Mouse (Mus musculus) thymus, postnatal 36 days (tissue): ENCODE measurements around the gene Wdr11.
A peak's percentile ranks its signal among the peaks of the same experiment; 100 is the strongest.

Experiments
- DNase-seq, 2 experiments: peaks; one replicate each; pipeline ENCODE4 v3.0.0; 2022; ENCODE audit warnings: mixed read lengths in 2 of 2

Gene Wdr11

DNA sequence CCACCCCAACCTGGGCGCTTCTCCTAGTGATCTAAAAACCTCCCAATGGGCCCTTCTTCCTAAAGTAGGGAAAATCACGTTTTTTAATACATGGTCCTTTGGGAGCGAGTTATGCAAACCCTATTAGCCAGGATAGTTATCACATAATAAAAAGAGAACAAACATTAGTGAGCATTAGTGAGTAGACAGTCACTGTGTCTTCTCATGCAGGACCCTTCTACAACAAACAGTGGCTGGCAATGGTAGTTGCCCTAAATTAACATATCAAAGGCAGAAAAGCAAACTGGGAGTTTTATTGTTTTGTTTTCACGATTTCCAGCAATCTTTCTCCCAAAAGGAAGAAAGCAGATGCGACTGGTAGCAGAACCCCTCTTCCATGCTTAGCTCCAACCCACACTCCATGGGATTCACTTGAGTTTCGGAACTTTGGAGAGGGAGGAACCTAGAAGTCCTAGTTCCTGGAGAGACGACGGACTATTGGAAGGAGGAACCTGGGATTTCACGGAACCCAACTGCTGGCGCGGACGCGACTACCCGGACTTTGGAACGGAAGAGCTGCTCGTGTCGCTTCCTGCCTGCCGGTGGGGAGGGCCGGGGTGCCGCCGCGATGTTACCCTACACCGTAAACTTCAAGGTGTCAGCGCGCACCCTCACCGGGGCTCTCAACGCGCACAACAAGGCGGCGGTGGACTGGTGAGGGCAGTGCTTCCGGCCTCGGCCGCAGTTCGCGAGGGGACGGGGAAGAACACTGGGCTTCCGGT lies at the start of gene Wdr11:
TSS of gene Wdr11 (plus strand) at position 493 of the 761 bp plus-strand sequence.
- peak; percentile 75 to 79 for DNase-seq

DNA sequence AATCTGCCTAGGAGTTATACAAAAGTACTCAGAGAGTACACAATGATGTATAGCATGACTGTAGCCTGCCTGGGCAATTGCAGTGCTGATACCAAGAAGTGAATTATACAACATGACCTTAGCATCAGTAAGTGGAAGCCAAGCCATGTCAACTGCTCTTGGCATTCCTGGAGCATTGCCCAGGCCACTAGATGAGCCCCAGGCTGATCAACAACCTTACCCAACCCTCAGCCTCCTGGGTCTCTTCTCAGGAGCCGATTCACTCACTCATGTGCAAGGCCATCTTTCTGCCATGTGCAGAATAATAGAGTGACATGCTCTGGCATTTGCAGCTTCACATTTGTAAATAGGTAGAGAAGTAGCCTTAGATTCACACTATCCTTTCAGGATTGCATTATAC lies 24.1 kb upstream of the Wdr11 start:
- DNase-seq: no peak

GRCm38 (mm10) chr7:129568338-129568737 lies 23.3 kb upstream of the Wdr11 start:
- no peak for DNase-seq

GRCm38 (mm10) chr7:129574471-129574870 lies 17.2 kb upstream of the Wdr11 start:
- no peak for DNase-seq

- DNase-seq: no peak
These were observed 16.4 kb upstream of the Wdr11 start for GRCm38 (mm10) chr7:129575110-129575784.

DNA sequence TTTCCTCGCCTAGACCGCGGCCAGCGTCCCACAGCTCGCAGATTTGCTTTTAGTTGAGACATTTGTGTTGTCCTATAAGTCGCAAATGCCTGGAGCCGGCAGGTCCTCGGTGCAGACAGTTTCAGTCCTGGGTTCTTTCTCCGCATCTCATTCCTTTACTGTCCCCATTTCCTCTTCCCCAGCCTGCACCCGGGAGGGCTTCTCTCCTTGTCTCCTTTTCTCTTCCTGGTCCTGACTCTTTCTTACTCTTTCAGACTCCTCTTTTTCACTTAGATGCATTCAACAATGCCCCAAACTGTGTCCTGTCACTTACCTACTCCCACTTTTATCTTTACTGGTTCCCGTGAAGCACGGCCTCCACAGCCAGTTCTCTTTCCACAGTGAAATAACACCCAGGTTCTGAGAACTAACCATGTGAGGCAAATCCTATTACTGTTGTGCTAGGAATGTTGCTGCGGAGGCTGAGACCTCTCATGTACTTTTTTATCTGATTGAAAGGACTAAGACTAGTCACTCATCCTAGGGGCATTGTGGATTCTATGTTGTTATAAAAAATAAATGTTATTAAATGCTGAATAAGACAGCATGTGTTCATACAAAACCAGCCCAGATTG lies 576 bp downstream of the Wdr11 start:
- no peak for DNase-seq

GRCm38 (mm10) chr7:129597186-129597585 lies 5.5 kb downstream of the Wdr11 start:
- no peak for DNase-seq

GRCm38 (mm10) chr7:129606291-129606690 lies 14.6 kb downstream of the Wdr11 start:
- no peak for DNase-seq

GRCm38 (mm10) chr7:129621141-129621540 lies 29.5 kb downstream of the Wdr11 start:
- no peak for DNase-seq

DNA sequence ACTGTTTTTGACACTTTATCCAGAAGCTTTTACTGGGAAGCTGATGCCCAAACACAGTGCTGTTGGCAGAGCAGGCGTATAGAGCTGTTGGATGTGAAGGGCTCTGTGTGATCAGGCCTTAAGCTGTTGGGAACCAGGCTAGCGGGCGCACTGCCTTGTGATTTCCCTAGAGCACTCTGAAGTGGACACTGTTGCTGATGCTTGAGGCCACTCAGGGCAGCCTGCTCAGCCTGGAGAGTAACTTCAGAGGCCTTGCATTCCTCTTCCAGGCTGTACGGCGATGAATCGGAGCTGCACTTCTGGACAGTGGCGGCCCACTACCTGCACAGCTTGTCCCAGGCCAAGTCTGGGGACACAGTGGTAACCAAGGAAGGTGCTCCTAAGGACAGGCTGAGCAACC lies 38.7 kb downstream of the Wdr11 start:
- no peak for DNase-seq

DNA sequence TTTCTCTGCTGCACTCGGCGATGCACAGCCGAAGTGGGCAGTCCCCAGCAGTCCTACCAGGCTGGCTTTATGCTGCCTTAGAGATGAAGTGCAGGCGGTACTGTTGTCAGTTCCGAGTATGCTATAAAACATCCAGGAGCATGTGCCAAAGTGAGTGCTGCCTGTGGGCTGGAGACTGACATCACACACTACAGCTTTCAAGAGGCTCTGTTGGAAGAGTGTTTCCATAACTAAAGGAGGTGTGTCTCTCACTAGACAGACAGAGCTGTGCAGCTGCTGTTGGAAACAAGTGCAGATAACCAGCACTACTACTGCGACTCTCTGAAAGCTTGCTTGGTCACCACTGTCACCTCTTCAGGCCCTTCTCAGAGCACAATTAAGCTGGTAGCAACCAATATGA lies 39.8 kb downstream of the Wdr11 start:
- DNase-seq: no peak

DNA sequence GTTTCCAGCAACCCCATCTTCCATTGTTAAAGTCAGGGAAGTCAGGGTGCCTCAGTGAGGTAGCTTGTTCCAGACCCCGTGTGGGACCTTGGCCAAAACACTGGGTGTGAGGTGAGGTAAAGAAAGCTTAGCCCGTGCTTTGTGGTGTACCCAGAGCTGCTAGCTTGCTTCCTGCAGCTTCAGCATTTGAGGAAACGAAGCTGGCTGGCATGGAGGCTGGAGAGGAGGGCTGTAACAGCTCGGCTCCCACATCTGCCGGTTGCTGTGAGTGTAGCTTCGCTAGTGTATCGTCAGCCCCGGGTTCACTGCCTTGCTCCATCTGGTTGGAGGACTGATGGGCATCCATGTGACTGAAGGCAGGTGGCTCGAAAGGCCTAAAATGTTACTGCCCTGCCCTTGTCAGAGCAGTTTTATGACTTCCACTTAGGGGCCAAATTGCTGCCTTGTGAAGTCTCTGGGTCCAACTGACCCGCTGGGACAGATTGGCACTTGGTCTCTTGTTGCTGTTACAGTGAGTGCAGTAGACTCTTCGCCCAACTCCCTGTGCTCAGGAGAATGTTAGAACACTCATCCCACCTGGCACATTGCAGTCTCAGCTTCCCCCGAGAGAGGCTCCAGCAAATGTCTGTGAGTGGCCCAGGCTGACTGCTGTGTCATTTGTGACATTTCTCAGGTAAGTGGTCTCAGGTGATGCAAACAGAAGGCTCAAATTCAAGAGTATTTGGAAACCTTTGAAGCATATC lies 44.4 kb downstream of the Wdr11 start:
- no peak for DNase-seq

DNA sequence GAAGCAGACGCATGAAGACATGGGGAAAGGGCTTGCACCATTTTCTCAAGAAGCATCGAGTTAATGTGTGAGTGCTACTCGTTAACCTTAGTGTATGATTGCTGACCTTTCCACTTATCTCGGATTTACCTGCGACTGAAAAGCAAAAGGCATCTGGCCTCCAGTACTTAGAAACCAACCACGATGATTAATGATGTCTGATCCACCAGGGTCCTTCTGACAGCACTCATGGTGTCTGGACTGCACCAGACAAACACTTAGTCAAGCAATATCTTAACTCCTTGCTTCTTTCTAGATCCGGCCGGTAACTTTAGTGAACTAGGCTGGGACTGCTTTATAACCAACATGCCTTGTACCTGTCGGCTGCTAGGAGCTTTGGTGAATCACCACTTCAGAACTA lies 45.3 kb downstream of the Wdr11 start:
- DNase-seq: no peak

DNA sequence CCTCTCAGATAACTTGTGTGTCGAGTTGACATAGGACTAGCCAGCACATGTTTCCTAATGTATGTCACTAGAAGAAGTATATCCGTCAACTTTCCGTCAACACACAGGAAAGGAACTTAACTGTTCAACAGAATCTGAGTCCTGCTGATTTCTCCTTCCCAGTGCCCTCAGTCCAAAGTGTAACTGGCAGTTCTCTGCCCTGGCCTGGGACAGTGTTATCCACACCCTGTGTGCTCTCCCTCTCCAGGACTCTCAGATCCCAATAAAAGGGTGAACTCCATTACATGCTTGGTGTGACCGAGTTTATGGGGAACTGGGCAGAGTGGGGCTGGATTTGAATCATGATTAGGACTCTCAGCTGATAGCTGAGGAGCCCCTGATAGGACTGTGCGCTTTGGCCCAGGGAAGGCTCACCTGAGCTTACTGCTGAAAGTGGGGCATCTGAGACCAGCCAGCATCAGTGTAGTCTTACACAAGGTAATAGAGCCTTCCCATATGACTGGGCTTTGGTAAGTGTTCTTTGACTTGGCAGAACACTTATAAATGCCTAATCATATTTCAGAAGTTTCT lies 46.3 kb downstream of the Wdr11 start:
- DNase-seq: no peak

GRCm38 (mm10) chr7:129639006-129639405 lies 47.3 kb downstream of the Wdr11 start:
- no peak for DNase-seq

DNA sequence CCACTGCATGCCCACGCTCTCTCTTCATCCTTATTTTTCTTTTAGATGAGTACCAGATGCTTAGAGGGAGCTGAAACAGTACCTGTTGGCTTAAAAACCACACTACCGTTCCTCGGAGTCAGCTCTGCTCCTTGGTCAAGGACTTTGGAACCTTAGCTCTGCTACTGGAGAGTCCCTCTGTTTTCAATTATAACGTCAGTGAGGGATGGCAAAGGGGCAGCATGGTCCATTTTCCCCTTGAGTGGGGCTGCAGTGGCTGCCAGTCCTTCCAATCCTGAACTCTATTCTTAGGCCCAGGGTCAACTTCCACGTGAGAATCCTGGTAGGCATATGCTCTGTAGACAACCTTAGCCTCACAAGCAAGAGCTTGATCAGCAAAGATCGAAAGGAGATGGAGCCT lies 48.2 kb downstream of the Wdr11 start:
- DNase-seq: no peak

DNA sequence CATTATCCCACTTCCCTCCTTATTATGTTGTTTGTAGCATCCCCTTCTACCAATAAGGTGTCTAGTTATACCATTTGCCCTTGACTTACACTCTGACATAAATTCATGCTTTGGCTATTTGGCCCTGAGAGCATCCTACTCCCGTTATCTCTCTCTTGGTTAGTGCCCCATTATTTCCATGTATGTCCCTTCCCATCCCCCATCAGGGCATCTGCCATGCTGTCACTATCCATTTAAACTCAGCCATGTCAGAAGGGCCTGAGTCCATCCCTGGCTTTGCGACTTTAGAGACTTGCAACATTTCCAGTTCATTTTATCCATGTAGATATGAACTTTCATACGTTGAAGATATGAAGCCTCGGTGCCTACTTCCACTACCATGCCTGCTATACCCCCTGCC lies 51.6 kb downstream of the Wdr11 start:
- no peak for DNase-seq

DNA sequence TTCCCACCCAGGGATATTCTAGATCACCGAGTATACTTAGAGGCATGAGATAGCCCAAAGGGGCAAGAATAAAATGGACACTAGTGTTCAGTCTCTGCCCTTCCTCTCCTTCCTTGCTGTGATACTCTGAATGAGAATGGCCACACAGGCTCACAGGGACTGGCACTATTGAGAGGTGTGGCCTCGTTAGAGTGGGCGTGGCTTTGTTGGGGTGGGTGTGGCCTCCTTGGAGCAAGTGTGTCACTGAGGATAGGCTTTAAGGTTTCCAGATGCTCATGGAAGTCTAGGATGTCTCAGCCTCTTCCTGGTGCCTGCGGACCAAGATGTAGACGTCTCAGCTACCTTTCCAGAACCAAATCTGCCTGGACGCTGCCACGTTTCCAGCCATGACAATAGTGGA lies 56.1 kb downstream of the Wdr11 start:
- peak; percentile 7 to 17 for DNase-seq

DNA sequence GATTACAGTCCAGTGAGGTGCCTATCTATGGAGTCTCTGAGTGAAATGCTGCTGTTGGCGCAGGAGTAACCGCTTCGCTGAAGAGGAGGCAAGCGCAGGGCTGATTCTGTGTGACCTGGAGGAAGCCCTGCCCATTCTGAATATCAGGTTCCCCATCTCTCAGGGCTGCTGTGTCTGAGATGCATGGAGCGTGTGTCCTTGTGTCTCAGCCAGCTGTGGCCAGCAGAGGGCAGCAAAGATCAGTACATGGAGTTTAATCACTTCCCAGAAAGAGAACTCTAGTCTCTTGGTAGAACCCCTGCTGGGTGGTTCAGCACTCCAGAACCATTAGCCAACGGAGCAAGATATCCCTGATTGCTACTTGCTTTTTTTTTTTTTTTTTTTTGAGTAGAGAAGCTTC lies 57.3 kb downstream of the Wdr11 start:
- peak; percentile 58 to 73 for DNase-seq

DNA sequence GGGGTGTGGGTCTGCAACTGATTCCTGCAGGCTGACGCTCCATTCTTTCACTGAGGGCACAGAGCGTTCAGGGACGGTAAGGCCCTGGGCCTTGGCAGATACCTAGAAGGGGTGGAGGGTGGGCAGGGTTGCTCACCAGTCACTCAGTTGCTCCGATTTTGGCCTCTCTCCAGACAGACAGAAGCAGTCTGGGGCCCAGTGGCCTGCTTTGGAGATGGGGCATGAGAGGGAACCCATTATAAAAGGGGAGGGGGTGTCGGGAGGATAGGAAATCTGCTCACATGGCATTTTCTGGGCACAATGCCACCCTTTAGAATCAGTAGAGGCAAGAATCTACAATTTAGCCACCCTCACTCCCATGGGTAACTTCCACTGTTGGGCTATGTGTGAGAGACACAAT lies 59.1 kb downstream of the Wdr11 start:
- DNase-seq: no peak

- DNase-seq: no peak
These were observed 60.1 kb downstream of the Wdr11 start for GRCm38 (mm10) chr7:129651781-129652180.

DNA sequence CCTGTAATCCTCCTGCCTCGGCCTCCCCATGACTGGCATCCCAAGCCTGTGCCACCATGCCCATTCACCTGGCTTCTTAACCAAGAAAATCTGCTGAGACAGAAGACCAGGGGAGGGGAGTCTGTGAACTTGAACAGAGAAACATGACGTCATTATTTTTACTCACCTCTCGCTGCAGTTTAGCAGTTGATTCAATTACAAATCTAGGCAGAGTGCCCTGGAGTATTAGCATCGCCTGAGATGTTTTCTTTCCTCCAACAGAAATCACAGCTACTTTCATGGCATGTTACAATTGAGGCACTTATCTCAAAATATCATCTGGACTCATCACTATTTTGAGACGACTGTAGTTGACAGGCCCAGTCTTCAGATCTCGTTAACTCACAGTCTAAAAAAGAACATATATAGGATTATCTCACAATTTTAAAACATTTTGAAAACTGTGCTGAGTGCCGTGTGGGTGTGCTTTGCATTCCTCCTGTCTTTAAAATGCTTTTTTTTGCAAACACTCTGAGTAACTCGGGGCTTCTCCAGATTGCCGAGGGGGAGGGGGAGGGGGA lies 61.3 kb downstream of the Wdr11 start:
- no peak for DNase-seq
